Mouse (Mus musculus): ENCODE measurements around the gene Hnrnpf. TPM values are rescaled to one million over a fixed set of nuclear protein-coding genes. Genes with fewer than 3 reads are reported as not detected.
A peak's percentile ranks its signal among the peaks of the same experiment; 100 is the strongest.

The Hnrnpf gene
- polyA plus RNA-seq, 1 experiment from 2014 or later = 463 TPM

GRCm38 (mm10) chr6:117914541-117914940 is 14.4 kb downstream of the Hnrnpf start:
- Histone ChIP-seq H3K9me3 (no peaks in the 10 kb centered on the region), H3K27ac (no peak overlapping the region), H3K36me3 (0 out of 2 replicates have a peak, but pooled peaks cover 1% of the 10 kb centered on the region), H3K4me3 (no peak overlapping the region), H3K27me3 (replicated peaks) (no peaks in the 10 kb centered on the region), H3K4me1 (peaks cover 28% of the 10 kb centered on the region), H3K4me2 (replicated peaks) (no peak overlapping the region), H3K9ac (no peak overlapping the region)
- ATAC-seq (ENCODE audit: low FRiP score, low read depth) = no peak

- WGBS = 3% methylated on average over 12 of the region's 12 CpGs
- H3K4me2 ChIP-seq (replicated peaks) = peak overlapping the region; percentile 85
- no peaks in the 10 kb centered on the region for H3K9me3 ChIP-seq
- no peaks in the 10 kb centered on the region for H3K27me3 ChIP-seq (replicated peaks)
- H3K9ac ChIP-seq = peak overlapping the region; percentile 76
- peak overlapping the region; percentile 61 for H3K4me3 ChIP-seq
- no peak overlapping the region for H3K27ac ChIP-seq
- no peak for ATAC-seq (ENCODE audit: low FRiP score, low read depth)
- H3K36me3 ChIP-seq = 0 out of 2 replicates have a peak, but pooled peaks cover 2% of the 10 kb centered on the region
- H3K4me1 ChIP-seq = peaks cover 25% of the 10 kb centered on the region
These were observed 16.1 kb downstream of the Hnrnpf start for GRCm38 (mm10) chr6:117916205-117916736.

GRCm38 (mm10) chr6:117916737-117917426 is 16.8 kb downstream of the Hnrnpf start:
- under 1% methylated on average over 62 of the region's 62 CpGs for WGBS
- H3K27ac ChIP-seq = peak overlapping the region; percentile 38
- H3K4me1 ChIP-seq = peaks cover 25% of the 10 kb centered on the region
- H3K27me3 ChIP-seq (replicated peaks) = no peaks in the 10 kb centered on the region
- peak overlapping the region; percentile 61 for H3K4me3 ChIP-seq
- H3K9ac ChIP-seq = peak overlapping the region; percentile 76
- ATAC-seq (ENCODE audit: low FRiP score, low read depth) = peak; percentile 87
- H3K4me2 ChIP-seq (replicated peaks) = peak overlapping the region; percentile 85
- no peaks in the 10 kb centered on the region for H3K9me3 ChIP-seq
- H3K36me3 ChIP-seq = 0 out of 2 replicates have a peak, but pooled peaks cover 2% of the 10 kb centered on the region

- Histone ChIP-seq H3K27me3 (replicated peaks) (no peaks in the 10 kb centered on the region), H3K4me3 (peak overlapping the region; percentile 61), H3K9me3 (no peaks in the 10 kb centered on the region), H3K4me2 (replicated peaks) (peak overlapping the region; percentile 85), H3K4me1 (peaks cover 25% of the 10 kb centered on the region), H3K36me3 (0 out of 2 replicates have a peak, but pooled peaks cover 2% of the 10 kb centered on the region), H3K27ac (0 out of 2 replicates have a peak overlapping the region, but pooled peaks have one; percentile 38), H3K9ac (peak overlapping the region; percentile 76)
- ATAC-seq (ENCODE audit: low FRiP score, low read depth) = peak; percentile 73
- 1% methylated on average over 21 of the region's 21 CpGs for WGBS
These were observed 17.5 kb downstream of the Hnrnpf start for GRCm38 (mm10) chr6:117917576-117917975.

GRCm38 (mm10) chr6:117918043-117918442 is 17.9 kb downstream of the Hnrnpf start:
- Histone ChIP-seq H3K4me1 (peaks cover 25% of the 10 kb centered on the region), H3K4me3 (peak overlapping the region; percentile 61), H3K4me2 (replicated peaks) (peak overlapping the region; percentile 85), H3K27me3 (replicated peaks) (no peaks in the 10 kb centered on the region), H3K9ac (peak overlapping the region; percentile 76), H3K9me3 (no peaks in the 10 kb centered on the region), H3K27ac (no peak overlapping the region), H3K36me3 (0 out of 2 replicates have a peak, but pooled peaks cover 2% of the 10 kb centered on the region)
- 29% methylated on average over 5 of the region's 5 CpGs for WGBS
- no peak for ATAC-seq (ENCODE audit: low FRiP score, low read depth)

GRCm38 (mm10) chr6:117920659-117921640 is 20.8 kb downstream of the Hnrnpf start:
- H3K27ac ChIP-seq = no peak overlapping the region
- H3K4me3 ChIP-seq = no peak overlapping the region
- 67% methylated on average over 3 of the region's 3 CpGs for WGBS
- H3K9ac ChIP-seq = no peak overlapping the region
- no peaks in the 10 kb centered on the region for H3K9me3 ChIP-seq
- peaks cover 7% of the 10 kb centered on the region for H3K36me3 ChIP-seq
- peaks cover 23% of the 10 kb centered on the region for H3K4me1 ChIP-seq
- H3K27me3 ChIP-seq (replicated peaks) = no peaks in the 10 kb centered on the region
- H3K4me2 ChIP-seq (replicated peaks) = no peak overlapping the region
- no peak for ATAC-seq (ENCODE audit: low FRiP score, low read depth)

- Histone ChIP-seq H3K27ac (no peak overlapping the region), H3K4me1 (peaks cover 15% of the 10 kb centered on the region), H3K27me3 (replicated peaks) (no peaks in the 10 kb centered on the region), H3K4me3 (no peak overlapping the region), H3K9ac (no peak overlapping the region), H3K36me3 (peaks cover 15% of the 10 kb centered on the region), H3K4me2 (replicated peaks) (no peak overlapping the region), H3K9me3 (no peaks in the 10 kb centered on the region)
- WGBS = 98% methylated on average over 3 of the region's 3 CpGs
- ATAC-seq (ENCODE audit: low FRiP score, low read depth) = no peak
These were observed 21.9 kb downstream of the Hnrnpf start for GRCm38 (mm10) chr6:117922041-117922440.

- Histone ChIP-seq H3K4me2 (replicated peaks) (no peak overlapping the region), H3K27ac (no peak overlapping the region), H3K4me1 (no peaks in the 10 kb centered on the region), H3K27me3 (replicated peaks) (no peaks in the 10 kb centered on the region), H3K9ac (no peak overlapping the region), H3K36me3 (peaks cover 35% of the 10 kb centered on the region), H3K4me3 (no peak overlapping the region), H3K9me3 (no peaks in the 10 kb centered on the region)
- no peak for ATAC-seq (ENCODE audit: low FRiP score, low read depth)
- 77% methylated on average over 4 of the region's 4 CpGs for WGBS
These were observed 26.9 kb downstream of the Hnrnpf start for GRCm38 (mm10) chr6:117926871-117927491.

- no peak for ATAC-seq (ENCODE audit: low FRiP score, low read depth)
- Histone ChIP-seq H3K9ac (no peak overlapping the region), H3K4me3 (no peak overlapping the region), H3K27ac (no peak overlapping the region), H3K27me3 (replicated peaks) (no peaks in the 10 kb centered on the region), H3K9me3 (no peaks in the 10 kb centered on the region), H3K36me3 (peaks cover 35% of the 10 kb centered on the region), H3K4me1 (no peaks in the 10 kb centered on the region), H3K4me2 (replicated peaks) (no peak overlapping the region)
- 91% methylated on average over 7 of the region's 7 CpGs for WGBS
These were observed 27.8 kb downstream of the Hnrnpf start for GRCm38 (mm10) chr6:117927955-117928354.

GRCm38 (mm10) chr6:117928746-117929145 is 28.6 kb downstream of the Hnrnpf start:
- H3K9me3 ChIP-seq = no peaks in the 10 kb centered on the region
- WGBS = 96% methylated on average over 5 of the region's 5 CpGs
- peaks cover 35% of the 10 kb centered on the region for H3K36me3 ChIP-seq
- no peak overlapping the region for H3K4me3 ChIP-seq
- no peak overlapping the region for H3K4me2 ChIP-seq (replicated peaks)
- no peak overlapping the region for H3K9ac ChIP-seq
- no peaks in the 10 kb centered on the region for H3K4me1 ChIP-seq
- ATAC-seq (ENCODE audit: low FRiP score, low read depth) = no peak
- H3K27me3 ChIP-seq (replicated peaks) = no peaks in the 10 kb centered on the region
- no peak overlapping the region for H3K27ac ChIP-seq

- no peak overlapping the region for H3K27ac ChIP-seq
- WGBS = 92% methylated on average over 3 of the region's 3 CpGs
- no peak overlapping the region for H3K4me2 ChIP-seq (replicated peaks)
- no peaks in the 10 kb centered on the region for H3K4me1 ChIP-seq
- no peak overlapping the region for H3K4me3 ChIP-seq
- H3K9ac ChIP-seq = no peak overlapping the region
- no peak for ATAC-seq (ENCODE audit: low FRiP score, low read depth)
- no peaks in the 10 kb centered on the region for H3K27me3 ChIP-seq (replicated peaks)
- H3K9me3 ChIP-seq = no peaks in the 10 kb centered on the region
- peaks cover 35% of the 10 kb centered on the region for H3K36me3 ChIP-seq
These were observed 30.0 kb downstream of the Hnrnpf start for GRCm38 (mm10) chr6:117929945-117930655.

Measured in neural tube, embryonic 12.5 days (tissue).